Mouse (Mus musculus) limb, embryonic 13.5 days (tissue): ENCODE measurements at regions not wholly inside any gene's neighbourhood (a gene's known extent, or its start where the extent isn't known, plus 50 kb on each side); places are given as distances from the start of the nearest gene placed in this dataset.

ENCODE experiments used
- ATAC-seq: fragments of 200-750 bp; cut with Nextera tagmentation; 2 replicates; pipeline ENCODE4 v1.8.0; 2017; ENCODE audit warnings: low read depth, moderate number of reproducible peaks, moderate TSS enrichment; ENCODE audit not compliant: low FRiP score
- H3K27ac ChIP-seq: fragments of 300-500 bp; sonication (generic); 2 replicates; pipeline ENCODE4 v1.5.1; 2015; ENCODE audit warnings: inconsistent platforms, mild to moderate bottlenecking, moderate library complexity
- H3K27me3 ChIP-seq: fragments of 300-500 bp; sonication (generic); 2 replicates; pipeline ENCODE4 v1.6.1; 2015; ENCODE audit warnings: mild to moderate bottlenecking, inconsistent platforms
- H3K36me3 ChIP-seq: fragments of 300-500 bp; sonication (generic); 2 replicates; pipeline ENCODE4 v1.6.1; 2015; ENCODE audit warnings: inconsistent platforms, mild to moderate bottlenecking, moderate library complexity
- H3K4me1 ChIP-seq: fragments of 300-500 bp; sonication (generic); 2 replicates; pipeline ENCODE4 v1.6.1; 2015; ENCODE audit warnings: inconsistent platforms
- H3K4me2 ChIP-seq: fragments of 300-500 bp; sonication (generic); replicated peaks from 2 replicates; pipeline ENCODE4 v1.6.1; 2015; ENCODE audit warnings: inconsistent platforms, mild to moderate bottlenecking, moderate library complexity
- H3K4me3 ChIP-seq: fragments of 300-500 bp; sonication (generic); 2 replicates; pipeline ENCODE4 v1.5.1; 2015; ENCODE audit warnings: moderate library complexity, mild to moderate bottlenecking, inconsistent platforms
- H3K9ac ChIP-seq: fragments of 300-500 bp; sonication (generic); 2 replicates; pipeline ENCODE4 v1.6.1; 2015; ENCODE audit warnings: mild to moderate bottlenecking, inconsistent platforms
- H3K9me3 ChIP-seq: fragments of 300-500 bp; sonication (generic); 2 replicates; pipeline ENCODE4 v1.6.1; 2016; ENCODE audit warnings: inconsistent platforms
- WGBS: fragments of 180-500 bp; shearing (Covaris S2); methylation state at CpG from one replicate; pipeline ENCODE4 v1.1.7; 2015; 5-methylcytosine and 5-hydroxymethylcytosine counted together

DNA sequence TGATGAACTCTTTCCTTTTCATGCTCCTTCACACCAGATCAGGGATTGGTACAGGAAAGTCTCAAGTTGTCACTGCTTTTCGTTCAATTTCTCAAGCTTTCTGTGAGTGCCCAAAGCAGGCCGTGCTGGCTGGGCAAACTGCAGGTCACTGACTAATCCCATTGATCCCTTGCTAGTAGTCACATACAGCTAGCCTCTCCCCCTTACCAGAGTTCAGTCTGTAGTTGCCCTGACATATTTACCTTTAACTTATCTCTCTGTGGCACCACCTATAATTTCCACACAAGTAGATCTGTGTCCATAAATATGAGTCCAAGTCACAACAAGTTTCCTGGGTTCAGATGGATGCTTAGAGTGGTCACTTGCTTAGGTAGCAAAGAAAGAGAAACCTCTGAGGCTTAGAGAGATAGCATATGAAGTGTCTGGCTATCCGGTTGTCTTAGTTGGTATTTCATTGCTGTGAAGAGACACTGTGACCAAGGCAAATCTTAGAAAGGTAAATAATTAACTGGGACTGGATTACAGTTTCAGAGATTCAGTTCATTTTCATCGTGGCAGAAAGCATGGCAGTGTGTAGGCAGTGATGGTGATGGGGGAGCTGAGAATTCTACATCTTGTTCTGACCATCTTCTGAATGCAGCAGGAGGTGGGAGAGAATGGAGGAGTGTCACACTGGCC, 362.8 kb upstream of the Pcsk5 start:
- no peaks in the 10 kb centered on the region for H3K36me3 ChIP-seq
- H3K9ac ChIP-seq, result no peak overlapping the region
- H3K4me1 ChIP-seq, result no peaks in the 10 kb centered on the region
- no peak overlapping the region for H3K4me2 ChIP-seq
- no peak overlapping the region for H3K4me3 ChIP-seq
- no peaks in the 10 kb centered on the region for H3K27me3 ChIP-seq
- no peak for ATAC-seq
- 0 out of 2 replicates have a peak, but pooled peaks cover 4% of the 10 kb centered on the region for H3K9me3 ChIP-seq
- H3K27ac ChIP-seq, result no peak overlapping the region
- WGBS, result 67% methylated on average over 4 of the region's 4 CpGs

DNA sequence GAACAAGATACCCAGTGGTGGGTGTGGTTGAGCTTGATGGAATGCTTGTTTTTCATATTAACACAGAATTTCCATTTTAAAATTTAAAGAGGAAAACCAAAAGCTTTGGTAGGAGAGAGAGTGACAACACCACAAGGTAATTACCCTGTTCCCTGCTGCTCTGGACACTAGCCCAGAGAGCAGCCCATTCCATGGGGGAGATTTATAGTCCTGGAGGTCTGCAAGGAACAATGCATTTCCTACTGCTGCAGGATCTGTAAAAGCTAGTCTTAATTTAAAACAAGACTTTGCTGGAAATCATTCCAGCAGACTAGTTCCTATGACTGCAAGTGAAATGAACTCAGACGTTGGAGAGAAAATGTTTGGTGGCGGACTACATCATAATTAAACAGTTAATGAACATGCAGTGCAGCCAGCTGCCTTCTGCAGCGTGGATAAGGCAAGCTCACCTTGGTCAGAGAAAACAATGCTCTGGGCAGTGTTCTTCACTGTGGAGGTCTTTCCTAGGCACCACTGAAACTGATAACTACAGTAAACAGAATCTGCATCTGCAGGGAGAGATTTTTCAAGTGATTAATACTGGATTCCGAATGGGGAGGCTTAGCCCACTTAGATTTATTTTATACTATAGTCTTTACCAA, 351.8 kb upstream of the Pcsk5 start:
- WGBS, result 14% methylated on average over 4 of the region's 4 CpGs
- peak; percentile 71 for ATAC-seq
- H3K27me3 ChIP-seq, result no peaks in the 10 kb centered on the region
- H3K27ac ChIP-seq, result no peak overlapping the region
- H3K4me3 ChIP-seq, result no peak overlapping the region
- no peaks in the 10 kb centered on the region for H3K36me3 ChIP-seq
- H3K4me1 ChIP-seq, result peaks cover 18% of the 10 kb centered on the region
- no peak overlapping the region for H3K4me2 ChIP-seq
- no peaks in the 10 kb centered on the region for H3K9me3 ChIP-seq
- no peak overlapping the region for H3K9ac ChIP-seq

GRCm38 (mm10) chr19:18188122-18188866, 350.9 kb upstream of the Pcsk5 start:
- Histone ChIP-seq H3K9me3 (no peaks in the 10 kb centered on the region), H3K36me3 (no peaks in the 10 kb centered on the region), H3K27ac (no peak overlapping the region), H3K4me3 (no peak overlapping the region), H3K4me2 (no peak overlapping the region), H3K9ac (no peak overlapping the region), H3K27me3 (no peaks in the 10 kb centered on the region), H3K4me1 (peaks cover 18% of the 10 kb centered on the region)
- ATAC-seq, result 0 out of 2 replicates have a peak, but pooled peaks have one; percentile 3
- WGBS, result 39% methylated on average over 9 of the region's 9 CpGs

DNA sequence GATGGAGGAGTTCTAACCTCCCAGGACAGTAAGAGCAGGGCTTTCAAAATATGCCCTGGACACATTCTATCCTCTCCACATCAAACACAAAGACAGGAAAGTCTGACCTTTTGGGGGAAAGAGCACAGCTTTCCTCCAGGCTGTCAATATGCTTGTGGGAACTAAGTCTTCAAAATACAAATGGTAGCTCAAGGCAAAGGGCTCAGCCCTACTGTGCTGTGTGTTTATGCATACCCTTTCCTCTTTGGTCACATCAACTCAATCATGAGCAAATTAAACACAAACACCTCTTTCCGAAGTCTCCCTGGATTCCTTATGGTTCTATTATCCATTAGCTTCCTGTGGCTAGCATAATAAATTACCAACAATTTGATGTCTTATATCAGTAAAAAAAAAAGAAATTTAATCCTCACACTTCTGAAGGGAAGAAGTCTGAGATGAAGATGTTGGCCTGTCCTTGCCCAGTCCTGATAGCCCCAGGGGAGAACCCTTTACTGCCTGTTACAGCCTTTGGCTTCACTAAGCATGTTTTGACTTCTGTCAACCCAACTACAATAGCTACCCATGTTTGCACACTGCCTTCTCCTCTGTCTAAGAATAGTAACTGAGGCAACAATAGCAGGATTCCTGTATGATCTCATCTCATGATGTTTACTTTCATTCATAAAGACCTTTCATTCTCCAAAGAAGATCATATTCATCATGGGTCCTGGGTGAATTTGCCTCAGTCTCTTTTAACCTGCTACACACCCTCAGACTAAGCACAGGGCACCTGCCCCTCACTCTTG, 348.5 kb upstream of the Pcsk5 start:
- Histone ChIP-seq H3K4me1 (peaks cover 18% of the 10 kb centered on the region), H3K27ac (no peak overlapping the region), H3K27me3 (no peaks in the 10 kb centered on the region), H3K9me3 (no peaks in the 10 kb centered on the region), H3K4me3 (no peak overlapping the region), H3K36me3 (no peaks in the 10 kb centered on the region), H3K9ac (no peak overlapping the region), H3K4me2 (no peak overlapping the region)
- 81% methylated on average over 1 of the region's 1 CpGs for WGBS
- ATAC-seq, result no peak

DNA sequence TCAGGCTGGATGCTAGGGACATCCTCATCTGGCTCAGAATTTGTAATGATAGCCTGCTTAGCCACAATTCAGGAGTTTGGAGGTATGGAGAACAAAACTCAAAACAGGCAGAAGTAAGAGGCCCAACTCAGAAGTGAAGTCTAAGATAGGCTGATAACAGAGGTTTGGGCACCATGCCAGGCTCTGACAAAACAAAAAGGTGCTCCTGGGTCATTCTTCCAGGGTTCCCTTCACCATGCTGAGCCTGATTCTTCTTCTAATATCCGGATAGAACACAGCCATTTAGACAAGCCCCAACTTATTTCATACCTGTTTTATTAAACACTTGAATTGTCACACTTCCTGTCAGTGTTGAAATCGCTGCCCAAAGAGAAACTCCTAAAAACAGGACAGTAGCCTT, 347.8 kb upstream of the Pcsk5 start:
- H3K36me3 ChIP-seq, result no peaks in the 10 kb centered on the region
- H3K27ac ChIP-seq, result no peak overlapping the region
- WGBS, result 82% methylated on average over 2 of the region's 2 CpGs
- no peak for ATAC-seq
- no peaks in the 10 kb centered on the region for H3K9me3 ChIP-seq
- no peak overlapping the region for H3K9ac ChIP-seq
- H3K4me1 ChIP-seq, result peaks cover 18% of the 10 kb centered on the region
- H3K27me3 ChIP-seq, result no peaks in the 10 kb centered on the region
- no peak overlapping the region for H3K4me3 ChIP-seq
- no peak overlapping the region for H3K4me2 ChIP-seq

GRCm38 (mm10) chr19:18176200-18176599, 338.8 kb upstream of the Pcsk5 start:
- H3K4me1 ChIP-seq, result no peaks in the 10 kb centered on the region
- H3K9me3 ChIP-seq, result no peaks in the 10 kb centered on the region
- no peak overlapping the region for H3K4me3 ChIP-seq
- no peak overlapping the region for H3K4me2 ChIP-seq
- no peak for ATAC-seq
- 83% methylated on average over 3 of the region's 3 CpGs for WGBS
- no peak overlapping the region for H3K9ac ChIP-seq
- no peaks in the 10 kb centered on the region for H3K36me3 ChIP-seq
- no peaks in the 10 kb centered on the region for H3K27me3 ChIP-seq
- no peak overlapping the region for H3K27ac ChIP-seq

GRCm38 (mm10) chr19:18146494-18146893, 309.1 kb upstream of the Pcsk5 start:
- no peaks in the 10 kb centered on the region for H3K36me3 ChIP-seq
- no peak overlapping the region for H3K4me2 ChIP-seq
- H3K9ac ChIP-seq, result no peak overlapping the region
- ATAC-seq, result no peak
- H3K4me1 ChIP-seq, result 0 out of 2 replicates have a peak, but pooled peaks cover 3% of the 10 kb centered on the region
- WGBS, result 65% methylated on average over 3 of the region's 3 CpGs
- no peaks in the 10 kb centered on the region for H3K9me3 ChIP-seq
- no peak overlapping the region for H3K4me3 ChIP-seq
- no peak overlapping the region for H3K27ac ChIP-seq
- no peaks in the 10 kb centered on the region for H3K27me3 ChIP-seq

DNA sequence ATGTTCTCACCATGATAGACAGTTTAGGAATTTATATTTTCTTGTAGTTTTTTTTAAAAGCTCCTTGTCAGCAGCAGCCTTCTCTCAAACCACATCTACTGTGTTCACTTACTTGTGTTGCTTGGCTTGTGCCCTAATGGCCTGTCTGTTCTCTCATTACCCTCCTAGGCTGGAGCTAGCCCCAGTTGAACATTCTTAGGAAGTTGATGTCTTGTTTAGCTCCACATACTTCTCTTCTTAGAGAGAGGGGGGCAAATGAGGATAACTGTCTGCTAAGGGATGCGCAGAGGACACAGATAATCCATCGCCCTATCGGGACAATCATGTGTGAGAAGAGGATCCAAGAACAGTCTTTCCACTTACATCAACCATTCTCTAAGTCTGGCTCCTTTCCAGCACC, 293.5 kb upstream of the Pcsk5 start:
- H3K4me1 ChIP-seq, result no peaks in the 10 kb centered on the region
- no peaks in the 10 kb centered on the region for H3K27me3 ChIP-seq
- no peak for ATAC-seq
- H3K9ac ChIP-seq, result no peak overlapping the region
- no peaks in the 10 kb centered on the region for H3K9me3 ChIP-seq
- WGBS, result 96% methylated on average over 3 of the region's 3 CpGs
- no peak overlapping the region for H3K4me3 ChIP-seq
- H3K4me2 ChIP-seq, result no peak overlapping the region
- H3K27ac ChIP-seq, result no peak overlapping the region
- H3K36me3 ChIP-seq, result no peaks in the 10 kb centered on the region

GRCm38 (mm10) chr19:18128786-18129185, 291.4 kb upstream of the Pcsk5 start:
- Histone ChIP-seq H3K9ac (no peak overlapping the region), H3K4me3 (no peak overlapping the region), H3K27ac (no peak overlapping the region), H3K9me3 (no peaks in the 10 kb centered on the region), H3K27me3 (no peaks in the 10 kb centered on the region), H3K4me1 (no peaks in the 10 kb centered on the region), H3K4me2 (no peak overlapping the region), H3K36me3 (no peaks in the 10 kb centered on the region)
- WGBS, result 68% methylated on average over 2 of the region's 2 CpGs
- no peak for ATAC-seq

DNA sequence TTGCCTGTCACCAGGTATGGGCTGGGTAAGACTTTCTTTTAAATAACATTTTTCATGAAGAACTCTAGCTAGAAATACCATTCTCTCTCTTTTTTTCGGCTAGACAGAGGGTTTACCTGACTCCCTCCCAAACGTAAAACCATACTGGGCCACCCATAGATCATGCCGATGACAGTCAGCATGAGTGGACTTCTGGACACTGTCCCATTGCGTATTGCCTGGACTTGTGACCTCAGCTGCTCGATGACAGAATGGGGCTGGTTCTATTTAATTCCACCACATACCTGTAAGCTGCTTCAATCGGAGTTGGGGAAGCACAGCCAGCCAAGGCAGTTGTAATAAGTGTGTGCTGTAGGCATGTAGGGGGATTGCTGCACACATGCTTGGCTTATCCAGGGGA, 268.8 kb upstream of the Pcsk5 start:
- Histone ChIP-seq H3K9me3 (no peaks in the 10 kb centered on the region), H3K4me1 (0 out of 2 replicates have a peak, but pooled peaks cover 7% of the 10 kb centered on the region), H3K27ac (no peak overlapping the region), H3K9ac (no peak overlapping the region), H3K36me3 (no peaks in the 10 kb centered on the region), H3K27me3 (peaks cover 11% of the 10 kb centered on the region), H3K4me3 (no peak overlapping the region), H3K4me2 (no peak overlapping the region)
- WGBS, result 71% methylated on average over 6 of the region's 6 CpGs
- ATAC-seq, result no peak

DNA sequence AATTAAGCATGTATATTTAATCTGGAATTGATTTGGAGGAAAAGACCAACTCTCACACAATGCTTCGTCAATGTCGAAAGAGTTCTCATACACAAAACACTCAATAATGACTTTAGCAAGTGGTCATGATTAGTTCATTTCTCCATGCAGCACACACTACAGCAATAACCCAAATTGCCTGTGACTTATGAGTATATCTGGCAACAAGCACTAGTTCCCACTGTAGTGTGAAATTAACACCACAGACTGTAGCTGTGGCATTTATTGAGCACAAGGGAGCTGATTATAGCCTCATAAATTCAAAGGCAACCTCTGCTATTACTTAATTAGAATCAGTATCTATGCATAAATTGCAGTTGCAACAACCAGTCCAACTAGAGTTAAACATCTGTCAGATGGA, 267.2 kb upstream of the Pcsk5 start:
- no peak overlapping the region for H3K27ac ChIP-seq
- H3K9ac ChIP-seq, result no peak overlapping the region
- WGBS, result 32% methylated on average over 2 of the region's 2 CpGs
- ATAC-seq, result peak; percentile 77; the same call in 1 of the 2 replicates
- H3K9me3 ChIP-seq, result no peaks in the 10 kb centered on the region
- no peaks in the 10 kb centered on the region for H3K36me3 ChIP-seq
- no peak overlapping the region for H3K4me2 ChIP-seq
- 0 out of 2 replicates have a peak, but pooled peaks cover 7% of the 10 kb centered on the region for H3K4me1 ChIP-seq
- no peak overlapping the region for H3K4me3 ChIP-seq
- H3K27me3 ChIP-seq, result peaks cover 11% of the 10 kb centered on the region
